Mouse (Mus musculus): Measurements from ENCODE around the gene Sgsh.

DNA sequence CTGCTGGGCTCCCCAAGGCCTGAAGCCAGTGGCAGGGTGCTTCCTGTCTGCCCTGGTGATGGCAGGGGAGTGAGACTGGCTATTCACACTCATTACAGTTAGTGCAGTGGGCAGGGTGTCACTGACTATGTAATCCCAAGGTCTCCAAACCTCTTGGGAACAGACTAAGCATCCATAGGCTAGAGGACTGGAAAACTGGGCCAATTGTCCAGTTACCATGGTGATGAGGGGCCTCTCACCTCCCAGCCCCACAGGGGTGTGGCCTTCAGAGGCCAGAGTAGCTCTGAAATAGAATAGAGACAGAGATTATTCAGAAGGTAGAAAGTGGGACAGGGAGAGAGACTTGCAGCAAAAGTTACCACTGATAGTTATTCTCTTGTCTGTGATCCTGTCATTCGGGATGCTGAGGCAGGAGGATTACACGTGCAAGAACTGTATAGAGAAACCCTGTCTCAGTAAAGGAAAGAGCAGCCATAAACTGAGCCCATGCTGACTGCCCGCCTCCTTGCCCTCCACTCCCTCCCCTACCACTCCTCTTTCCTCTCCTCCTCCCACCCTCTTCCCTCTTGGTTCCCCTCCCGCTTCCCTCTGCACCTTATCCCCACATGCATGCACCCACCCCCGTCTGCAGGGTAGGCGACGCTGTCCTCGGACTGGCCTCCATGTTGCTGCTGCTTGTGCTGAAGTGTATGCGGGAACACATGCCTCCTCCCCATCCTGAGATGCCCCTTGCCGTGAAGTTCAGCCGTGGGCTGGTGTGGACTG, 7.6 kb upstream of the Sgsh start:
- no peak for TF ChIP-seq GATA1 (IDR thresholded peaks at IDR 0.05; ENCODE audit: borderline replicate concordance, low read length)
- no peak for TF ChIP-seq FLI1 (IDR thresholded peaks at IDR 0.05; ENCODE audit: low read length)
